Mouse (Mus musculus) lung, postnatal 0 days (tissue): ENCODE data around the gene P2ry6. TPM values are rescaled to one million over a fixed set of nuclear protein-coding genes. Genes with fewer than 3 reads are reported as not detected.
A peak's percentile ranks its signal among the peaks of the same experiment; 100 is the strongest.

Source experiments
- ATAC-seq: fragments of 200-750 bp; cut with Nextera tagmentation; 2 replicates; pipeline ENCODE4 v1.8.0; 2017; ENCODE audit warnings: moderate library complexity
- DNase-seq: peaks from one replicate; pipeline ENCODE4 v3.0.0-alpha.2; 2016; ENCODE audit warnings: low spot score
- H3K27ac ChIP-seq: fragments of 300-500 bp; sonication (generic); 2 replicates; pipeline ENCODE4 v1.5.1; 2014; ENCODE audit warnings: antibody characterized with exemption, mild to moderate bottlenecking, low read length, mixed read lengths
- H3K27me3 ChIP-seq: fragments of 300-500 bp; sonication (generic); replicated peaks from 2 replicates; pipeline ENCODE4 v1.6.1; 2014; ENCODE audit warnings: low read length, mixed read lengths; ENCODE audit not compliant: insufficient read depth
- H3K36me3 ChIP-seq: fragments of 300-500 bp; sonication (generic); 2 replicates; pipeline ENCODE4 v1.6.1; 2014; ENCODE audit warnings: low read length, mixed read lengths; ENCODE audit not compliant: insufficient read depth
- H3K4me1 ChIP-seq: fragments of 300-500 bp; sonication (generic); 2 replicates; pipeline ENCODE4 v1.6.1; 2014; ENCODE audit warnings: antibody characterized with exemption, low read depth, low read length, mixed read lengths; ENCODE audit not compliant: insufficient read depth
- H3K4me2 ChIP-seq: fragments of 300-500 bp; sonication (generic); replicated peaks from 2 replicates; pipeline ENCODE4 v1.6.1; 2014; ENCODE audit warnings: low read depth, mild to moderate bottlenecking, low read length, moderate library complexity, mixed read lengths
- H3K4me3 ChIP-seq: fragments of 300-500 bp; sonication (generic); 2 replicates; pipeline ENCODE4 v1.5.1; 2014; ENCODE audit warnings: low read depth, low read length
- H3K9ac ChIP-seq: fragments of 300-500 bp; sonication (generic); replicated peaks from 2 replicates; pipeline ENCODE4 v1.6.1; 2014; ENCODE audit warnings: low read depth, mild to moderate bottlenecking
- H3K9me3 ChIP-seq: fragments of 300-500 bp; sonication (generic); 2 replicates; pipeline ENCODE4 v1.6.1; 2016; ENCODE audit warnings: low read length, mixed read lengths
- CTCF ChIP-seq: IDR thresholded peaks from 2 replicates; pipeline ENCODE4 v1.5.1; 2016; ENCODE audit warnings: antibody characterized with exemption, mild to moderate bottlenecking
- EP300 ChIP-seq: IDR thresholded peaks from 2 replicates; pipeline ENCODE4 v1.6.1; 2016; ENCODE audit warnings: antibody characterized with exemption, mild to moderate bottlenecking, control low read depth
- WGBS: fragments of 180-500 bp; shearing (Covaris S2); extraction: QIAGEN DNeasy Blood & Tissue Kit; methylation state at CpG from one replicate; pipeline ENCODE4 v1.1.7; 2014; 5-methylcytosine and 5-hydroxymethylcytosine counted together
- polyA plus RNA-seq: library from polyadenylated mRNA; unstranded; fragments of >200 nt; fragmentation: Nextera tagmentation; extraction: Ambion mirVana; gene quantifications from 2 replicates; pipeline ENCODE4 v1.2.1, GENCODE M21; 2015

The P2ry6 gene
- polyA plus RNA-seq, 1 experiment from 2014 or later = 9.9 TPM

DNA sequence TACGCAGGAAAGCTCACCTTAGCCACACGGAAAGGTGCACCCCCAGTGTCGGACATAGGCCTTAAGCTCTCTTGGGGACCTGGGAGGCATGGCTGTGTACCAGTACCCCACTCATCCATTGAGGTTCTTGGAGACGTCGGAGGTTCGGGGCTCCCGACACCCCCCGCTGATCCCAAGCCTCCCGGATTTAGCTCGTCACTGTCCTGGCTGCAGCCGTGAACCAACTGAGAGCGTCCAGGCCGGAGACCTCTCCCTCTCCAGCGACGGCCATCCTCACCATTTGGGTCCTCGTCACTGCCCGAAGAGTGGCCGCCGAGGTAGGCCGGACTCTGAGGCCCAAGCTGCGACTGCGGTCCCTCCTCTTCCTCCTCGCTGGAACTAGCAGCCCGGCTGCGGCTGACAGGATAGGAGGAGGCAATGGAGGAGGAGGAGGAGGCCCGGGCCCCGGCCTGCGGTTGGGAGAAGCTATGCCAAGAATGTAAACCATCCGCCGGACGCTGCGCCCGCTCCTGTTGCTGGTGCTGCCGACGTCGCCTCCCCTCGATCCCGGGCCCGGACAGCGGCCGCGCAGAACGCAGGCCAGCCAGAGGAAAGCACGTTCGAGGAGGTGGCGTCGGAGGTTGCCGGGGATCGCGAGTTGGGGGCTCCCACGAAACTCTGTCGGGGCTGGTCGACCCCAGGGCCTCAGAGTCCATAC, 43.7 kb downstream of the P2ry6 start:
- 3% methylated on average over 48 of the region's 53 CpGs for WGBS
- H3K4me1 ChIP-seq = peaks cover 44% of the 10 kb centered on the region
- no peaks in the 10 kb centered on the region for H3K27me3 ChIP-seq
- TF ChIP-seq EP300 (no peak), CTCF (no peak)
- H3K36me3 ChIP-seq = no peaks in the 10 kb centered on the region
- peak overlapping the region; percentile 96 for H3K27ac ChIP-seq
- no peaks in the 10 kb centered on the region for H3K9me3 ChIP-seq
- ATAC-seq (peak; percentile 45), DNase-seq (peak; percentile 94)
- H3K9ac ChIP-seq = peak overlapping the region; percentile 80
- H3K4me2 ChIP-seq = peak overlapping the region; percentile 91
- peak overlapping the region; percentile 72 for H3K4me3 ChIP-seq

DNA sequence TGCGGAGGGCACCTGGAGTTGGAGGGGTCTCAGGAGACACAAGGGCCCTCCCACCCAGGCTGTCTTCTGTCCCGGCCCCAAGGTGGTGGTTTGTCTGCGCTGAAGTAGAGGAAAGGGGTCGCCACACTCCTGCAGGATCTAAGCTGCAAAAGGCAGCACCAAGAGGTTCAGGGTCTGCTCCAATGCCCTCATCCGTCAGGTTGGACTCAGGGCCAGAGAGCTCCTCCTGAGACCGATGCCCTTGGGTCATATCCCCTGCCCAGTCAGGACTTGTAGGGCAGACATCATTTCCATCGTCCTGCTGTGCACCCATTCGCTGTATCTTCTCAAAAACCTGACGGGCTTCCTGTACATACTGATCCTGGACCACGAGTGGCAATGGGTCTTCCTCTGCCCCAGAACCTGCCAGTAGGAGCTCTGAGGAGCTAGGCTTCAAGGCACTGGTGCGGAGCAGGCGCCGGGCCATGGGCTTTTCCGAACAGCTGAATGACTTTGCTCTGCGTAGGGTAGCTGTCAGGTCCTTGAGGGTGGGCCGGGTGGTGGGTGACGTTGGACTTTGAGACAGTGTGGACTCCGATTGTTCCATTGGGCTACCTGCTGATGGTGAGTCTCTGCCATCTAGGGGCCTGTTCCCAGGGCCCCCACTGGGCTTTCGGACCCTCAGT, 44.7 kb downstream of the P2ry6 start:
- Histone ChIP-seq H3K4me2 (peak overlapping the region; percentile 91), H3K36me3 (no peaks in the 10 kb centered on the region), H3K4me1 (peaks cover 51% of the 10 kb centered on the region), H3K27ac (peak overlapping the region; percentile 96), H3K9me3 (no peaks in the 10 kb centered on the region), H3K4me3 (peak overlapping the region; percentile 72), H3K9ac (peak overlapping the region; percentile 80), H3K27me3 (no peaks in the 10 kb centered on the region)
- DNase-seq = no peak
- WGBS = 40% methylated on average over 19 of the region's 19 CpGs
- no peak for TF ChIP-seq CTCF
- no peak for TF ChIP-seq EP300
- no peak for ATAC-seq

GRCm38 (mm10) chr7:100928456-100928855, 46.0 kb downstream of the P2ry6 start:
- 26% methylated on average over 9 of the region's 9 CpGs for WGBS
- H3K27ac ChIP-seq = no peak overlapping the region
- H3K4me3 ChIP-seq = peak overlapping the region; percentile 72
- H3K9ac ChIP-seq = peak overlapping the region; percentile 80; the same call in 1 of the 2 replicates
- DNase-seq (peak; percentile 53), ATAC-seq (no peak)
- H3K27me3 ChIP-seq = no peaks in the 10 kb centered on the region
- no peaks in the 10 kb centered on the region for H3K9me3 ChIP-seq
- TF ChIP-seq CTCF (no peak), EP300 (no peak)
- H3K4me1 ChIP-seq = peaks cover 57% of the 10 kb centered on the region
- no peaks in the 10 kb centered on the region for H3K36me3 ChIP-seq
- peak overlapping the region; percentile 91 for H3K4me2 ChIP-seq

DNA sequence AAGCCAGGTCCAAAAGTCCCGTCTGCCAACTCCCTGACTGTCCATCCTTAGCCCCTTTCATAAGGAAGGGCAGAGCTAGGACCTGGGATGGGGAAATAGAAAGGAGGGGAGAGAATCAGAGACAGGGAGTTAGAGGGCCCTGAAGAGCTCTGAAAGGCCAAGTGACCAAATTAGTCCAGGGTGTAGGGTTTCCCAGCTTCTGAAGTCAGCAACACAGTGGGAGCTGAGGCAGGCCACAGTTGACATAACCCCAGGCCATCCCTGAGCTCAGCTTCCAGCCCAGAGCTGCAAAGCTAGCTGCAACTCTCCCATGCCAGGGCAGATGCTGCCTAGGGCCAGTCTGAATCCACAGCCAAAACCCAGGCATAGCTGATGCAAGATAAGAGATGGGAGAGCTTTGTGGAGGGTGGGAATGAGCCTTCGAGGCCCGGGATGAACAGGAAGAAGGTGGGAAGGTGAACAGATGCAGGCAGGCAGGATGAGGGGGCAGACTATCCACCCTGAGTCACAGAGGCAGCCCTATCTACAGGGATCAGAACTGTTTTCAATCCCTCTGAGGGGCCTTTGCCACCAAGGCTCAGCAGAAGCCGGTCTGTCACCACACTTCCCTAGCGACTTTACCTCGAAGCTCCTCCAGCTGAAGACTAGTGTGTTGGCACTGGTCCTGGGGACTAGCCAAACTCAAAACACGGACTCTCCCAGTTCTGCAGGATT, 47.0 kb downstream of the P2ry6 start:
- H3K27me3 ChIP-seq = no peaks in the 10 kb centered on the region
- H3K4me1 ChIP-seq = peaks cover 65% of the 10 kb centered on the region
- 1% methylated on average over 7 of the region's 7 CpGs for WGBS
- H3K9ac ChIP-seq = peak overlapping the region; percentile 80
- no peak for ATAC-seq
- H3K4me2 ChIP-seq = peak overlapping the region; percentile 91
- peak; percentile 44 for DNase-seq
- TF ChIP-seq EP300 (no peak), CTCF (no peak)
- no peaks in the 10 kb centered on the region for H3K9me3 ChIP-seq
- no peaks in the 10 kb centered on the region for H3K36me3 ChIP-seq
- H3K27ac ChIP-seq = peak overlapping the region; percentile 57
- peak overlapping the region; percentile 72 for H3K4me3 ChIP-seq

- H3K4me3 ChIP-seq = peak overlapping the region; percentile 72
- 16% methylated on average over 12 of the region's 12 CpGs for WGBS
- H3K27me3 ChIP-seq = no peaks in the 10 kb centered on the region
- DNase-seq = no peak
- no peaks in the 10 kb centered on the region for H3K36me3 ChIP-seq
- no peak for TF ChIP-seq CTCF
- TF ChIP-seq EP300 = no peak
- H3K9ac ChIP-seq = peak overlapping the region; percentile 16
- no peak for ATAC-seq
- peak overlapping the region; percentile 57; the same call in 1 of the 2 replicates for H3K27ac ChIP-seq
- peak overlapping the region; percentile 91 for H3K4me2 ChIP-seq
- no peaks in the 10 kb centered on the region for H3K9me3 ChIP-seq
- H3K4me1 ChIP-seq = peaks cover 65% of the 10 kb centered on the region
Measured at GRCm38 (mm10) chr7:100926311-100926923, 48.0 kb downstream of the P2ry6 start.
